Mouse (Mus musculus): ENCODE measurements at regions not wholly inside any gene's neighbourhood (a gene's known extent, or its start where the extent isn't known, plus 50 kb on each side); places are given as distances from the start of the nearest gene placed in this dataset.

DNA sequence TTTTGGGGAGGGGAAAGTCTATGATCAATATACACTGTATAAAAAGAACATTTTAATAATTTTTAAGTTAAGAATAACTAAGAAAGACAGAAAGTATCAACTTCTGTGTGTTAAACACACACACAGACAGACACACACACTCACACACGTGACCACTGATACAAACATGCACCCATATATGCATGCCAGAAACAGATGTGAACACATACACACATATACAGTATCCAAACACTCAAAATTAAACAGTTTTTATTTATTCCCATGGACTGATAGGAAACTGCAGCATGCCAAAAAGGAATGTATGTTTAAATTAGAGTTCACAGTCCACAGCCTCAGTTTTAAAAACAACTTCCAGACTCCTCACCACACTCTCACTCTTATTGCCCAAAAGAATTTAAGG, 203.4 kb upstream of the Tbl1x start:
- no peak overlapping the region for H3K4me2 ChIP-seq
- no peaks in the 10 kb centered on the region for H3K27me3 ChIP-seq (ENCODE audit: control insufficient read depth, insufficient read depth, low read length)
- ATAC-seq (ENCODE audit: low FRiP score) (no peak), DNase-seq (ENCODE audit: low spot score, missing footprints) (no peak)
- WGBS = 67% methylated on average over 1 of the region's 1 CpGs
- no peaks in the 10 kb centered on the region for H3K9me3 ChIP-seq (ENCODE audit: control insufficient read depth, low read length)
- H3K36me3 ChIP-seq (ENCODE audit: control insufficient read depth, insufficient read depth, low read length) = no peaks in the 10 kb centered on the region
- H3K27ac ChIP-seq (ENCODE audit: low read depth, low read length) = no peak overlapping the region
- no peak overlapping the region for H3K9ac ChIP-seq (ENCODE audit: low read length)
- no peaks in the 10 kb centered on the region for H3K4me1 ChIP-seq (ENCODE audit: control insufficient read depth, insufficient read depth, low read length)
- H3K4me3 ChIP-seq (ENCODE audit: low read depth, low read length) = no peak overlapping the region

DNA sequence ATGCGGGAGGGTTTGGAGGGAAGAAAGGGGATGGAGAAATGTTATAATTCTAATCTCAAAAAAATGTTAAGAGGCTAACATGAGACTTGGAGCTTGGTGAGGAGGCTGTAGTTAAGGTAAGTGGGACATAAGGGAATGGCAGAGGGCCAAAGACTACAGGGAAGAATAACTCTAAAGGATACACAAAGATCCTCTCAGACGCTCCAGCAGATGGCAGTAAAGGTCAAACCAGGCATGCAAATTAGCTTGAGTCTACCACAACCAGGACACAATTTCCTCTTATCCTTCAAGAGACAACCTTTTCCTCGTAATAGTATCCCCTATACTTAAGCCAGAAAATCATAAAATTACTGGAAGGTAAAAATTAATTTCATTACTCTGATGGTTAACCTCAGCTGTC, 196.4 kb upstream of the Tbl1x start:
- Histone ChIP-seq H3K27ac (ENCODE audit: low read depth, low read length) (no peak overlapping the region), H3K4me3 (ENCODE audit: low read depth, low read length) (no peak overlapping the region), H3K4me2 (no peak overlapping the region), H3K27me3 (ENCODE audit: control insufficient read depth, insufficient read depth, low read length) (no peaks in the 10 kb centered on the region), H3K36me3 (ENCODE audit: control insufficient read depth, insufficient read depth, low read length) (no peaks in the 10 kb centered on the region), H3K9me3 (ENCODE audit: control insufficient read depth, low read length) (no peaks in the 10 kb centered on the region), H3K4me1 (ENCODE audit: control insufficient read depth, insufficient read depth, low read length) (no peaks in the 10 kb centered on the region), H3K9ac (ENCODE audit: low read length) (no peak overlapping the region)
- ATAC-seq (ENCODE audit: low FRiP score) (no peak), DNase-seq (ENCODE audit: low spot score, missing footprints) (no peak)
- 92% methylated on average over 3 of the region's 3 CpGs for WGBS

DNA sequence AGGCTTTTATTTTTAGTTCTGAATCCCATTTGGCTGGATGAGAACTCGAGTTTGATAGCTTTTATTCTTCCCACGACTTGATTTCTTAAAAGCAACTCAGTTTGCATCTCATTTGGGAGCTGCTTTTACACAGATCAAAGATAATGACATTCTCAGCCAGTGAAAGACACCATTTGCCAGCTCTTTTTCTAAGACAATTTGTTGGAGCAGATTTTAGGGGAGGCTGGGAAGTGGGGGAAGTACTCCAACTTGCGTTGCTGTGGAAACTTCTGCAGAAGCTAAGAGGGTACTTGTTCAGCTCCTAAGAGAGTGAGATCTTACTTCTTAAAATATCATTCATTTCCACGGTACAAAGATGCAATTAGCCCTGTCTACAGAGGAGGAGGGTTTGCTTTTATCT, 187.2 kb upstream of the Tbl1x start:
- no peak for ATAC-seq (ENCODE audit: low FRiP score)
- no peaks in the 10 kb centered on the region; the same call in 1 of the 2 replicates for H3K4me1 ChIP-seq (ENCODE audit: control insufficient read depth, insufficient read depth, low read length)
- 37% methylated on average over 4 of the region's 4 CpGs for WGBS

DNA sequence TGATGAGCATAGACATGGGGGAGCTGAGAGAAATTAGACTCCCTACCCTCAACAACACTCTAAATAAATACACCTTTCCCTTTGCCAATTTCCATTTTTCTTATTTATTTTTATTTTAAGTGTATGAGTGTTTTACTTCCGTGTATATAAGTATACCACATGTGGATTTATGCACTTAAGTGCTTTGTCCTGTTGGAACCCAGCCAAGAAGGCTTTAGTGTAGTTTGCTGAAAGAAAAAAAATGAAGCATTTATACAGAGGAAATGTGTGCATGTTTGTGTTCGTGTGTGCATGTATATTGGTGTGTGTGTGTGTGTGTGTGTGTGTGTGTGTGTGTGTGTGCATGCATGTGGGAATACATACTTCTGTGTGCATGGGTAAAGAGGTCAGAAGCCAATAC, 157.6 kb upstream of the Tbl1x start:
- no peak overlapping the region for H3K27ac ChIP-seq (ENCODE audit: low read depth, low read length)
- DNase-seq (ENCODE audit: low spot score, missing footprints) (no peak), ATAC-seq (ENCODE audit: low FRiP score) (no peak)
- WGBS = 53% methylated on average over 2 of the region's 2 CpGs
- H3K36me3 ChIP-seq (ENCODE audit: control insufficient read depth, insufficient read depth, low read length) = no peaks in the 10 kb centered on the region
- no peak overlapping the region for H3K4me3 ChIP-seq (ENCODE audit: low read depth, low read length)
- H3K4me2 ChIP-seq = no peak overlapping the region
- no peaks in the 10 kb centered on the region for H3K9me3 ChIP-seq (ENCODE audit: control insufficient read depth, low read length)
- H3K27me3 ChIP-seq (ENCODE audit: control insufficient read depth, insufficient read depth, low read length) = no peaks in the 10 kb centered on the region
- no peak overlapping the region for H3K9ac ChIP-seq (ENCODE audit: low read length)
- no peaks in the 10 kb centered on the region for H3K4me1 ChIP-seq (ENCODE audit: control insufficient read depth, insufficient read depth, low read length)

More for the DNA sequence above, 187.2 kb upstream of the Tbl1x start:
- no peak overlapping the region for H3K4me2 ChIP-seq
- H3K9ac ChIP-seq (ENCODE audit: low read length) = no peak overlapping the region
- H3K27ac ChIP-seq (ENCODE audit: low read depth, low read length) = no peak overlapping the region
- DNase-seq (ENCODE audit: low spot score, missing footprints) = peak; percentile 79
- no peak overlapping the region for H3K4me3 ChIP-seq (ENCODE audit: low read depth, low read length)
- no peaks in the 10 kb centered on the region for H3K27me3 ChIP-seq (ENCODE audit: control insufficient read depth, insufficient read depth, low read length)
- no peaks in the 10 kb centered on the region for H3K36me3 ChIP-seq (ENCODE audit: control insufficient read depth, insufficient read depth, low read length)
- no peaks in the 10 kb centered on the region for H3K9me3 ChIP-seq (ENCODE audit: control insufficient read depth, low read length)

DNA sequence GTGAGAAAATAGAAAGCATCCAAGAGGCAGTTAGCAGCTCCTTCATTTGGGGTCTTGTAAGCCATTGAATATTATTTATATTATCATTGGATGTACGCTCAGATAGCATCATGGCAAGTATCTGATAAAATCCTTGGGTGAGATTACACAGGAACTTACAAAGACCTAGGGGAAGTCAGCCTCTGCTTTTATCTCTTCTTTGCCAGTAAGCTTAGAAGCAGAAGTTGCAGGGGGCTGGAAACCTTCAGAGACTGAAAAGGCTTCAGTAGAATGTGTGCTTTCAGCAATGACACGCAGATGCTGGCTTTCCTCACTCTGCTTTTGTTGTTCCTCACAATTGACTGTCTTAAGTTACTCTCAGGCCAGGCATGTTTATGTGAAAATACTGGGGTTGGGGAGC, 150.3 kb upstream of the Tbl1x start:
- no peak overlapping the region for H3K4me3 ChIP-seq (ENCODE audit: low read depth, low read length)
- no peaks in the 10 kb centered on the region for H3K27me3 ChIP-seq (ENCODE audit: control insufficient read depth, insufficient read depth, low read length)
- H3K4me2 ChIP-seq = no peak overlapping the region
- WGBS = 65% methylated on average over 2 of the region's 2 CpGs
- H3K27ac ChIP-seq (ENCODE audit: low read depth, low read length) = no peak overlapping the region
- ATAC-seq (ENCODE audit: low FRiP score) (no peak), DNase-seq (ENCODE audit: low spot score, missing footprints) (no peak)
- H3K9ac ChIP-seq (ENCODE audit: low read length) = no peak overlapping the region
- H3K9me3 ChIP-seq (ENCODE audit: control insufficient read depth, low read length) = no peaks in the 10 kb centered on the region
- no peaks in the 10 kb centered on the region for H3K4me1 ChIP-seq (ENCODE audit: control insufficient read depth, insufficient read depth, low read length)
- H3K36me3 ChIP-seq (ENCODE audit: control insufficient read depth, insufficient read depth, low read length) = no peaks in the 10 kb centered on the region

DNA sequence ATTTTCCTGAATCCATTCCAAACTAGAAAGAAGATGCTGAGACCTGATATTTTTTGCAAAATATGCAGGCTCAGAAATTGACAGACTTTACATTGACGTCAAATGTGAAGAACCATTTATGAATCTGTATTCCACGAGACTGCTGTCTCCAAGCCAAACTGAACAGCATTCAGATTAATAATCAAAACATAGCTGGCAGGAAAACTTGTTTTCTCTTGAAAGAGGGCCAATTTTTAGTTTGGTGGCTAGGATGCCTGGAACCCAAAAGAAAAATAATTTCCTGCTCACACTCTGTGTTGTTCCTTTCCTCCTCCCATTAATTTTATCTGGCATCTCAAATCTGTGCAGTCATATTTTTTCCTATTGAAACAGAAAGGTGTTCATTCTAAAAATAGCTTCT, 149.7 kb upstream of the Tbl1x start:
- no peak overlapping the region for H3K27ac ChIP-seq (ENCODE audit: low read depth, low read length)
- no peaks in the 10 kb centered on the region for H3K9me3 ChIP-seq (ENCODE audit: control insufficient read depth, low read length)
- 89% methylated on average over 2 of the region's 2 CpGs for WGBS
- no peaks in the 10 kb centered on the region for H3K27me3 ChIP-seq (ENCODE audit: control insufficient read depth, insufficient read depth, low read length)
- ATAC-seq (ENCODE audit: low FRiP score) (no peak), DNase-seq (ENCODE audit: low spot score, missing footprints) (no peak)
- H3K4me3 ChIP-seq (ENCODE audit: low read depth, low read length) = no peak overlapping the region
- no peak overlapping the region for H3K9ac ChIP-seq (ENCODE audit: low read length)
- no peaks in the 10 kb centered on the region for H3K36me3 ChIP-seq (ENCODE audit: control insufficient read depth, insufficient read depth, low read length)
- H3K4me2 ChIP-seq = no peak overlapping the region
- no peaks in the 10 kb centered on the region for H3K4me1 ChIP-seq (ENCODE audit: control insufficient read depth, insufficient read depth, low read length)

DNA sequence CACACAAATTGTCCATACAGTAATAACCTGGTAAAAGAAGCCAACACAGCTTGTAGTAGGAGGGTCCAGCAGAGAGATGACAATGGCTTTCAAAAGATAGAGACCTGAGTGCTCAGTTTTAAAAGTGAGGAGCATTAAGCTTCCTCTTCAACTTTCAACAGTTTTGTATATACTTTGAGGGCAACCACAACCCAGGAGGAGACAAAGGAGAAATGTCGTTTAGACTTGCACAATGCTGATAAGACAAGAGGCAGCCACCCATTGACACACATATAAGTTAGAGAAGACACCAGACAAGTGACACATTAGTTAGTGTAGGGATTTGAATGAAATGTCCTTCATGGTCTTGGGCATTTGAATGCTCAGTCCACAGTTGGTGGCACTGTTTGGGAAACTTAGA, 147.2 kb upstream of the Tbl1x start:
- Histone ChIP-seq H3K27me3 (ENCODE audit: control insufficient read depth, insufficient read depth, low read length) (no peaks in the 10 kb centered on the region), H3K4me3 (ENCODE audit: low read depth, low read length) (no peak overlapping the region), H3K36me3 (ENCODE audit: control insufficient read depth, insufficient read depth, low read length) (no peaks in the 10 kb centered on the region), H3K9ac (ENCODE audit: low read length) (no peak overlapping the region), H3K4me1 (ENCODE audit: control insufficient read depth, insufficient read depth, low read length) (no peaks in the 10 kb centered on the region), H3K4me2 (no peak overlapping the region), H3K27ac (ENCODE audit: low read depth, low read length) (no peak overlapping the region), H3K9me3 (ENCODE audit: control insufficient read depth, low read length) (no peaks in the 10 kb centered on the region)
- ATAC-seq (ENCODE audit: low FRiP score) = no peak
- 52% methylated on average over 1 of the region's 1 CpGs for WGBS
- DNase-seq (ENCODE audit: low spot score, missing footprints) = no peak

DNA sequence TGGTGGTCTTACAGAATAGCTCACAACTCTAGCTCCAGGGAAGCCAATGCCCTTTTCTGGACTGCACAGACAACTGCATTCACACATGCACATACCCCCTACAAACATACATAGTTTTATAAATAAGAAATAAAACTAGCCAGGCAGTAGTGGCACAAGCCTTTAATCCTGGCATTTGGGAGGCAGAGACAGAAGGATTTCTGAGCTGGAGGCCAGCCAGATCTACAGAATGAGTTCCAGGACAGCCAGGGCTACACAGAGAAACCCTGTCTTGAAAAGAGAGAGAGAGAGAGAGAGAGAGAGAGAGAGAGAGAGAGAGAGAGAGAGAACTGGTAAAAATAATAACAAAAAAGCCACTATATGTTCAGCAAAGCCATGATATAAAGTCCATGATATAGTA, 143.5 kb upstream of the Tbl1x start:
- H3K9ac ChIP-seq (ENCODE audit: low read length) = no peak overlapping the region
- no peak overlapping the region for H3K27ac ChIP-seq (ENCODE audit: low read depth, low read length)
- no peaks in the 10 kb centered on the region for H3K36me3 ChIP-seq (ENCODE audit: control insufficient read depth, insufficient read depth, low read length)
- H3K4me2 ChIP-seq = no peak overlapping the region
- H3K27me3 ChIP-seq (ENCODE audit: control insufficient read depth, insufficient read depth, low read length) = no peaks in the 10 kb centered on the region
- H3K9me3 ChIP-seq (ENCODE audit: control insufficient read depth, low read length) = no peaks in the 10 kb centered on the region
- no peaks in the 10 kb centered on the region for H3K4me1 ChIP-seq (ENCODE audit: control insufficient read depth, insufficient read depth, low read length)
- no peak for DNase-seq (ENCODE audit: low spot score, missing footprints)
- ATAC-seq (ENCODE audit: low FRiP score) = no peak
- H3K4me3 ChIP-seq (ENCODE audit: low read depth, low read length) = no peak overlapping the region

DNA sequence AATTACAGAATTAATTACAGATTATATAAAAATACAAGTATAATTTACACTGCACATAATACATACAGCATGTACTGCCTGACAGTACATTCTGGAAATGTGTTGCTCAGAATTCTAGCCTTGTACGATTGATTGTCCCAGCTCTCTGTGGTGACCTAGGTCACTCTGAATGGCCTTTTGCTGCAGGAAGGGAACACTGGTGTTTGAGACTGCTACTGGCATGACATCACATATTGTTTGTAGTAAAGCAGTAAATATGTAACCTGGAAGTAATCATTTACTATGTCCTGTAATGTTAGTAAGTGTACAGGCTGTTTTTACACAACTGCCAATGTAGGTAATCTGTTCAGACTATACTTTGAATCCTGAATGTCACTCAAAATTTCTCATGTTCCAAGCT, 123.5 kb upstream of the Tbl1x start:
- Histone ChIP-seq H3K36me3 (ENCODE audit: control insufficient read depth, insufficient read depth, low read length) (no peaks in the 10 kb centered on the region), H3K4me1 (ENCODE audit: control insufficient read depth, insufficient read depth, low read length) (no peaks in the 10 kb centered on the region), H3K27ac (ENCODE audit: low read depth, low read length) (no peak overlapping the region), H3K4me2 (no peak overlapping the region), H3K4me3 (ENCODE audit: low read depth, low read length) (no peak overlapping the region), H3K9ac (ENCODE audit: low read length) (no peak overlapping the region), H3K9me3 (ENCODE audit: control insufficient read depth, low read length) (no peaks in the 10 kb centered on the region), H3K27me3 (ENCODE audit: control insufficient read depth, insufficient read depth, low read length) (no peaks in the 10 kb centered on the region)
- DNase-seq (ENCODE audit: low spot score, missing footprints) = no peak
- 96% methylated on average over 1 of the region's 1 CpGs for WGBS
- ATAC-seq (ENCODE audit: low FRiP score) = no peak
